Mouse (Mus musculus) embryonic facial prominence, embryonic 15.5 days (tissue): ENCODE data around the gene Slc22a3. TPM values are rescaled to one million over a fixed set of nuclear protein-coding genes. Genes with fewer than 3 reads are reported as not detected.

Experiments
- ATAC-seq: fragments of 200-750 bp; cut with Nextera tagmentation; 2 replicates; pipeline ENCODE4 v1.8.0; 2017; ENCODE audit warnings: low read depth, moderate TSS enrichment; ENCODE audit not compliant: insufficient number of reproducible peaks, low FRiP score, low TSS enrichment
- H3K27ac ChIP-seq: fragments of 300-500 bp; sonication (generic); replicated peaks from 2 replicates; pipeline ENCODE4 v1.5.1; 2015; ENCODE audit warnings: mild to moderate bottlenecking, inconsistent platforms
- H3K27me3 ChIP-seq: fragments of 300-500 bp; sonication (generic); 2 replicates; pipeline ENCODE4 v1.6.1; 2015; ENCODE audit warnings: inconsistent platforms
- H3K36me3 ChIP-seq: fragments of 300-500 bp; sonication (generic); 2 replicates; pipeline ENCODE4 v1.6.1; 2015; ENCODE audit warnings: mild to moderate bottlenecking, inconsistent platforms
- H3K4me1 ChIP-seq: fragments of 300-500 bp; sonication (generic); 2 replicates; pipeline ENCODE4 v1.6.1; 2015; ENCODE audit warnings: inconsistent platforms
- H3K4me2 ChIP-seq: fragments of 300-500 bp; sonication (generic); replicated peaks from 2 replicates; pipeline ENCODE4 v1.6.1; 2015; ENCODE audit warnings: mild to moderate bottlenecking, inconsistent platforms
- H3K4me3 ChIP-seq: fragments of 300-500 bp; sonication (generic); replicated peaks from 2 replicates; pipeline ENCODE4 v1.5.1; 2015; ENCODE audit warnings: mild to moderate bottlenecking, inconsistent platforms
- H3K9ac ChIP-seq: fragments of 300-500 bp; sonication (generic); 2 replicates; pipeline ENCODE4 v1.6.1; 2015; ENCODE audit warnings: inconsistent platforms
- H3K9me3 ChIP-seq: fragments of 300-500 bp; sonication (generic); replicated peaks from 2 replicates; pipeline ENCODE4 v1.6.1; 2016; ENCODE audit warnings: inconsistent platforms
- WGBS: fragments of 180-500 bp; shearing (Covaris S2); methylation state at CpG from one replicate; pipeline ENCODE4 v1.1.7; 2015; 5-methylcytosine and 5-hydroxymethylcytosine counted together
- polyA plus RNA-seq: library from polyadenylated mRNA; unstranded; fragments of >200 nt; fragmentation: Nextera tagmentation; extraction: Ambion mirVana; gene quantifications from 2 replicates; pipeline ENCODE4 v1.2.1, GENCODE M21; 2015

Slc22a3 gene
- polyA plus RNA-seq, 1 experiment from 2014 or later, result 1.1 TPM

DNA sequence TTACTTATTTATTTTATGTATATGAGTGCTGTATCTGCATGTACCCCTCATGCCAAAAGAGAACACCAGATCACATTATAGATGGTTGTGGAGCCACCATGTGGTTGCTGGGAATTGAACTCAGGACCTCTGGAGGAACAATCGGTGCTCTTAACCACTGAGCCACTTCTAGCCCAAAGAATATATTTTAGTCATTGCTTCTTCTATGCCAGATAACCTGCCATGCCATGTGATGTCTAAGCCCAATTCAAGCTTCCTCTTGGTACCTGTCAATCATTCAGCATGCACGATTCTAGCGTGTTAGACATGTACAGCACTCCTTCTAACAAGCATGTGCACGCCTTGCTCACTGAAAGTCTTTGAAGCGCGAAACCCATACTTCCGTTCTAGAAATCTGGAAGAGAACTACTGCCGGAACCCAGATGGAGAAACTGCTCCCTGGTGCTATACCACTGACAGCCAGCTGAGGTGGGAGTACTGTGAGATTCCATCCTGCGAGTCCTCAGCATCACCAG, 111.3 kb downstream of the Slc22a3 start:
- Histone ChIP-seq H3K9me3 (no peaks in the 10 kb centered on the region), H3K4me2 (no peak overlapping the region), H3K27me3 (no peaks in the 10 kb centered on the region; the same call in 1 of the 2 replicates), H3K36me3 (no peaks in the 10 kb centered on the region), H3K4me1 (peaks cover 4% of the 10 kb centered on the region; the same call in 1 of the 2 replicates), H3K9ac (no peak overlapping the region), H3K4me3 (no peak overlapping the region), H3K27ac (no peak overlapping the region)
- ATAC-seq, result no peak
- WGBS, result 70% methylated on average over 9 of the region's 9 CpGs

DNA sequence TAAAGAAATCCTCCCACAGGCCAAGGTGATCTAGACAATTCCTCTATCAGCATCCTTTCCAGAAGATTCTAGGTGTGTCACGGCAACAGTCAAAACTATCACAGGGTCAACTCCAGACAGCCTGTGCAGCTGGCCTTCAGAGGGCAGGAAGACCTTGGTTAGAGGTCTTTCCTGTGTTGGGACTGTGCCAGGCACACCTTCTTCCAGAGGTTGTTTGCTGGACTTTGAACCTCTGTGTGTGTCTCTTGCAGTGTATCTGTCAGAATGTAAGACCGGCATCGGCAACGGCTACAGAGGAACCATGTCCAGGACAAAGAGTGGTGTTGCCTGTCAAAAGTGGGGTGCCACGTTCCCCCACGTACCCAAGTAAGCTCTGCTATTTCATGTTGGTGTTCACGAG, 119.3 kb downstream of the Slc22a3 start:
- no peak for ATAC-seq
- 87% methylated on average over 7 of the region's 7 CpGs for WGBS
- Histone ChIP-seq H3K9ac (no peak overlapping the region), H3K4me2 (no peak overlapping the region), H3K27ac (no peak overlapping the region), H3K9me3 (no peaks in the 10 kb centered on the region), H3K4me3 (no peak overlapping the region), H3K27me3 (no peaks in the 10 kb centered on the region), H3K36me3 (no peaks in the 10 kb centered on the region), H3K4me1 (no peaks in the 10 kb centered on the region)

GRCm38 (mm10) chr17:12387781-12388180, 119.7 kb downstream of the Slc22a3 start:
- H3K9ac ChIP-seq, result no peak overlapping the region
- WGBS, result 68% methylated on average over 2 of the region's 2 CpGs
- H3K36me3 ChIP-seq, result no peaks in the 10 kb centered on the region
- H3K4me3 ChIP-seq, result no peak overlapping the region
- no peaks in the 10 kb centered on the region for H3K27me3 ChIP-seq
- H3K27ac ChIP-seq, result no peak overlapping the region
- no peaks in the 10 kb centered on the region for H3K9me3 ChIP-seq
- no peak overlapping the region for H3K4me2 ChIP-seq
- ATAC-seq, result no peak
- H3K4me1 ChIP-seq, result no peaks in the 10 kb centered on the region

DNA sequence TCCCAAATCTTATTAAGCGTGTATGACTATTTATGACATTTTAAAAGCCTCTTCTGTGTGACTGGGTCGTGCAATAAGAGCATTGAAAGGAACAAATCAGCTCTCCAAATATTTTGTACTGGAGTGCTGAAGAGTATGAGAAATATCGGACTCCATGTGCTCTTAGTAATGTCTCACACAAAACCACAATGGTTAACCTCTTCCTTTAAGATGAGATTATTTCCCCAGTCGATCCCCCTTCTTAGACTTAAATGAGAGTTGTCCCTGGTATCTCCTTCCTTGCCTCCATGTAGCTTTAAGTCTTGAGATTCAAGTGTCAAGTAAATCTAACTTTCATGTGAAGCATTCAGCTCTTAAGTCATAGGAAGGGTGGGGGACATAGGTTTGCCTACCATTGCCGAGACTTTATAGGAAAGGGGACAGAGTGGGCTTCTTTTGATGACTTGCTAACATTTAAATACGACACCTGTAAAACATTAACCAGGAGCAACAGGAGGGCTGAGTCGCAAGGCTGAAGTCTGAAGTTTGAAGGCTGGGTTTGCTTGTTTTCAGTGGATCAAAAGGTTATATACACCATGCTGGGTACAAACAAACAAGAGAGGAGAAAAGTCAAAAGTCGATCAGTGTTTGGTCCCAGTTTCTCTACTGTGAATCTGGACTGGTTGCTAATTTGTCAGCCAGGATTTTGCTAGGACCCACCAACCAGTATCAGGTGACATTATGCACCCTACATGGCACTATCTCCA, 122.3 kb downstream of the Slc22a3 start:
- Histone ChIP-seq H3K4me3 (no peak overlapping the region), H3K9ac (no peak overlapping the region), H3K27ac (no peak overlapping the region), H3K9me3 (no peaks in the 10 kb centered on the region), H3K36me3 (no peaks in the 10 kb centered on the region), H3K4me1 (no peaks in the 10 kb centered on the region), H3K27me3 (no peaks in the 10 kb centered on the region), H3K4me2 (no peak overlapping the region)
- WGBS, result 70% methylated on average over 8 of the region's 8 CpGs
- no peak for ATAC-seq

- H3K36me3 ChIP-seq, result no peaks in the 10 kb centered on the region
- no peak overlapping the region for H3K27ac ChIP-seq
- WGBS, result 16% methylated on average over 2 of the region's 2 CpGs
Measured at GRCm38 (mm10) chr17:12382531-12382930, 125.0 kb downstream of the Slc22a3 start.

DNA sequence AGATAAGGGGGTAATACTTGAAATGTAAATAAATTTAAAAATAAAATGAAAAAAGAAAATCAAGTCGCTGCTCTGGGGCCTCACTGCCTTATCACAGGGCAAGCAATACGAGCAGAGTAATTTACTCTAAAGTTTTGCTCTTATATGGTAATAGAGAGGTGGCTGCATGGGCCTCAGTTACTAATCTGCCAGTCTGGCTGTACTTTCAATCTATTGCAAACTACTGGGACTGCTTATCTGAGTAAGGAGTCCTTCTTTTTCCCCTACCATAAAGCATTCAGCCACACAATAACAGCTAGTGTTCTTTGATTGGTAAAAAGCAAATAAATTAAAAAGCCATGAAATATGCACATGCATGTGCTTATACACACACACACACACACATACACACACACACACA, 125.9 kb downstream of the Slc22a3 start:
- no peaks in the 10 kb centered on the region for H3K27me3 ChIP-seq
- H3K9me3 ChIP-seq, result no peaks in the 10 kb centered on the region
- no peaks in the 10 kb centered on the region for H3K36me3 ChIP-seq
- no peak overlapping the region for H3K9ac ChIP-seq
- no peaks in the 10 kb centered on the region for H3K4me1 ChIP-seq
- ATAC-seq, result no peak
- WGBS, result 80% methylated on average over 2 of the region's 2 CpGs
- no peak overlapping the region for H3K4me2 ChIP-seq
- H3K27ac ChIP-seq, result no peak overlapping the region
- H3K4me3 ChIP-seq, result no peak overlapping the region

More at GRCm38 (mm10) chr17:12382531-12382930, 125.0 kb downstream of the Slc22a3 start:
- no peak overlapping the region for H3K4me2 ChIP-seq
- H3K9me3 ChIP-seq, result no peaks in the 10 kb centered on the region
- ATAC-seq, result no peak
- no peak overlapping the region for H3K9ac ChIP-seq
- H3K4me3 ChIP-seq, result no peak overlapping the region
- no peaks in the 10 kb centered on the region for H3K4me1 ChIP-seq
- H3K27me3 ChIP-seq, result no peaks in the 10 kb centered on the region

GRCm38 (mm10) chr17:12380287-12380686, 127.2 kb downstream of the Slc22a3 start:
- Histone ChIP-seq H3K27ac (no peak overlapping the region), H3K27me3 (no peaks in the 10 kb centered on the region), H3K4me3 (no peak overlapping the region), H3K4me1 (no peaks in the 10 kb centered on the region), H3K9ac (no peak overlapping the region), H3K4me2 (no peak overlapping the region), H3K36me3 (no peaks in the 10 kb centered on the region), H3K9me3 (no peaks in the 10 kb centered on the region)
- ATAC-seq, result no peak
- WGBS, result 84% methylated on average over 4 of the region's 4 CpGs

DNA sequence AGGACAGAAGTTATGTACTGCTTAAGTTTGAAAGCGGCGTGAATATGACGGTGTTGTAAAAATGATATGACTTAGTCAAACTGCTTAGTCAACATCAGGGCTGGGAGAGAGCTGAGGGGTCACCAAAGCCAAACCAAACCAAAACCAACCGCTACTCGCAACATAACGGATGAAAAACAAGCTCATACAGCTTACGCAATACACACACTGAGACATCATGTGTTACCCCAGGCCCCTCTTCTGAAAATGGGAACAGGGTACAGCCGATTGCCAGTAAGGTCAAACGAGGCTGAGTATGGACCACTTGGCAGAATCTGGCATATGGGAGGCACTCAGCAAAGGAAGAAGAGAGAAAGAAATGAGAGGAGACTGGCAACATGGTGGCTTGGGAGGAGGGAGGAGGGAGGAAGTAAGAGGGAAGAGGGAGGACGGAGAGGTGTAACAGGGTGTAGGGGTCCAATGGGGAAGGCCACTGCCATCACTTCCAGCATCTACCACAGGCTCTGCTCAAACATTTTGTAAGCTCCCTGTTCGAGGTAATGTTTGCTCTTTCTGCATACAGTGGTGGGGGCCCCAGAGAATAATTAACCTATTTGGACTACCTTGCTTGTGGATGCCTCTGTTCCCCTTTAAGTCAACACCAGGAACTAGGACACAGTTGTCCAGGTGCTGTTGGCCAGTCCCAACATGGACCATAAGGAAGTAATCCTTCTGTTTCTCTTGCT, 129.4 kb downstream of the Slc22a3 start, which contains the start of gene Plg:
Gene Plg (plus strand): TSS at position 628 of the 725 bp plus-strand sequence.
- WGBS, result 89% methylated on average over 11 of the region's 11 CpGs

DNA sequence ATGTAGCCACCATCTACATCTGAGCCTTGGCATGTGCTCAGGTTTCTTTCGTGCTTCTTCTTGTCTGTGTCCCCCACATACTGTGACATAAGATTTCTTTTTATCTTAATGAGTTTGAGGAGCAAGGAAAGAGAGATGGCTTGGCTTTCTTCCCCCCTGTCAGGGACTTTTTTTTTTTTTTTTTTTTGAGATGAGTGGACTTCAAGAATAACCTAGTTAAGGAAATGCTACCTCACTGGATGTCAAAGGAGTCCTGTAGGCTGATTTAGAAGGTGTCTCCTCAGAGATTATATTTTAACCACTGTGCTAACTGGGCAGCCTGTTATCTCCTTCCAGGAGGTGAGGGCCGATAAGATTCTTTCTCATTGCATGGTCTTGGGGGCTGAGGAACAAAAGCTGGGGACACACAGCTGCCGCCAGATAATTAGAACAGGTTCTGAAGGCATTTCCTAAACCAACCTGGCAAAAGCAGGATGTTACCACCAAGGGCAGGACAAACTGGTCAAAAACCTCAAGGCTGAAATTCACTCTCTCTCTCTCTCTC, 133.8 kb downstream of the Slc22a3 start:
- no peak for ATAC-seq
- Histone ChIP-seq H3K27ac (no peak overlapping the region), H3K4me1 (peaks cover 5% of the 10 kb centered on the region; the same call in 1 of the 2 replicates)

More for the DNA sequence above, 129.4 kb downstream of the Slc22a3 start, which contains the start of gene Plg:
- ATAC-seq, result no peak
- Histone ChIP-seq H3K9me3 (no peaks in the 10 kb centered on the region), H3K4me2 (no peak within 1 kb of the TSS), H3K36me3 (no peaks in the 10 kb centered on the region), H3K4me3 (no peak within 1 kb of the TSS), H3K27ac (no peak within 1 kb of the TSS), H3K4me1 (no peaks in the 10 kb centered on the region), H3K9ac (no peak within 1 kb of the TSS), H3K27me3 (no peaks in the 10 kb centered on the region)

DNA sequence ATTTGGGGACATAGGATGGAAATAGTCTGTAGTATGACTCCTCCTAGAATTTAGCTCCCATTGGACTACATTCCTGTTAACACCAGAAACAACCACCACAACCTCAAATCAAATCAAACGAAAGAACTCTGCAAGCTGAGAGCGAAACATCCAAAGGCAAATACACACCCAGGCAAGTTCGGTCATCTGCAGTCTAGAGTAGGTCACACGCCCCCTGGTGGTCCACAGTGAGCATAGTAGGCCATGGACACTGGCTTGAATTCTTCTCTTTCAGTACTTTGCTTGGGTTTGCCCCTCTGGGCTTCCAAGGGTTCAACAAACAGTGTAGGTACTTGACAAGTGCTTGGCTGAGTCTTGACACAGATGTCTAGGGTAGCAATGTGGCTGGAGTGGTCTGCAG, 135.5 kb downstream of the Slc22a3 start:
- H3K36me3 ChIP-seq, result no peaks in the 10 kb centered on the region
- peaks cover 5% of the 10 kb centered on the region; the same call in 1 of the 2 replicates for H3K4me1 ChIP-seq
- H3K4me3 ChIP-seq, result no peak overlapping the region
- H3K27me3 ChIP-seq, result no peaks in the 10 kb centered on the region
- no peak overlapping the region for H3K27ac ChIP-seq
- H3K9me3 ChIP-seq, result no peaks in the 10 kb centered on the region
- 16% methylated on average over 4 of the region's 4 CpGs for WGBS
- ATAC-seq, result no peak
- no peak overlapping the region for H3K9ac ChIP-seq
- peak overlapping the region; percentile 35 for H3K4me2 ChIP-seq

More for the DNA sequence above, 133.8 kb downstream of the Slc22a3 start:
- H3K9ac ChIP-seq, result no peak overlapping the region
- H3K27me3 ChIP-seq, result no peaks in the 10 kb centered on the region
- no peak overlapping the region for H3K4me3 ChIP-seq
- no peaks in the 10 kb centered on the region for H3K36me3 ChIP-seq
- no peak overlapping the region for H3K4me2 ChIP-seq
- no peaks in the 10 kb centered on the region for H3K9me3 ChIP-seq
- WGBS, result 70% methylated on average over 3 of the region's 3 CpGs

GRCm38 (mm10) chr17:12371310-12371925, 136.1 kb downstream of the Slc22a3 start:
- Histone ChIP-seq H3K36me3 (no peaks in the 10 kb centered on the region), H3K9ac (no peak overlapping the region), H3K27me3 (no peaks in the 10 kb centered on the region), H3K4me1 (peaks cover 5% of the 10 kb centered on the region; the same call in 1 of the 2 replicates), H3K4me2 (peak overlapping the region; percentile 35), H3K9me3 (no peaks in the 10 kb centered on the region), H3K4me3 (no peak overlapping the region), H3K27ac (no peak overlapping the region)
- WGBS, result 28% methylated on average over 10 of the region's 10 CpGs
- no peak for ATAC-seq
